Mouse (Mus musculus) spleen, adult 2 months (tissue): Measurements from ENCODE around the gene Myom3.

Experiments
- CTCF ChIP-seq: fragments of 200-500 bp; IDR thresholded peaks from 2 replicates; pipeline ENCODE4 v1.5.1; 2011; ENCODE audit warnings: mild to moderate bottlenecking, inconsistent platforms; ENCODE audit not compliant: insufficient read depth, insufficient read length, insufficient replicate concordance; ENCODE audit errors: extremely low read depth
- POLR2A ChIP-seq: fragments of 200-500 bp; IDR thresholded peaks from 2 replicates; pipeline ENCODE4 v1.6.1; 2011; ENCODE audit warnings: low read depth, low read length, inconsistent platforms

DNA sequence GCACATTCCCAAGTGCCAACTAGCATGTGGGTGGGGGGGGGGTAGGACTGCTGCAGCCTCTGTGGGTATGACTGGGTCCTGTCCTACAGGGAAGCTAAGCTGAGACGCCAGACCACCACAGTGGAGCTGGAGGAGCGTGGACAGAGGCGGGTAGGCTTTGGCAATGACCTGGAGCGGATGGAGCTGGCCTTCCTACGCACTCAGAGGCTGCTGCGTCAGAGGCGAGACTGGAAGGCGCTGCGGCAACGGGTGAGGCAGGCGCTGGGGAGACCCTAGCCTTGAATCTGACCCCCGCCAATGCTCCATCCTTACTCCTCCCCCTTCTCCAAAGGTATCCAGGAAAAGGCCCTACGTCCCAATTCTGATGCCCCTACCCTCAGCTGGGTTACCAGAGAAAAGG is 5.2 kb downstream of the Myom3 start:
- TF ChIP-seq POLR2A (no peak), CTCF (no peak)
